Mouse (Mus musculus) MEL-GATA-1-ER (cell line): Measurements from ENCODE around the gene Scgb1c1.
"Not testable (repeated sequence)": the region's sequence is repeated elsewhere in the genome, so short reads cannot be mapped to it uniquely, and the experiment has no call there.

ENCODE experiments used
- DNase-seq: peaks from one replicate; pipeline ENCODE4 v3.0.0-alpha.2; 2012; ENCODE audit warnings: low read depth; ENCODE audit errors: extremely low read depth

Scgb1c1 gene

GRCm38 (mm10) chr7:140879355-140879754 lies 34.0 kb downstream of the Scgb1c1 start:
- DNase-seq: no peak

GRCm38 (mm10) chr7:140880419-140880818 lies 35.1 kb downstream of the Scgb1c1 start:
- no peak for DNase-seq

GRCm38 (mm10) chr7:140880865-140881515 lies 35.6 kb downstream of the Scgb1c1 start:
- no peak for DNase-seq

- DNase-seq: peak; percentile 89
These were observed 36.5 kb downstream of the Scgb1c1 start, which contains the start of the genes Psmd13 and Sirt3 for GRCm38 (mm10) chr7:140881696-140882468. Psmd13 (plus strand) TSS chr7:140881968. Sirt3 (minus strand) TSS chr7:140882309.

- no peak for DNase-seq
These were observed 37.1 kb downstream of the Scgb1c1 start for GRCm38 (mm10) chr7:140882469-140882803.

GRCm38 (mm10) chr7:140890636-140891035 lies 45.3 kb downstream of the Scgb1c1 start:
- not testable (repeated sequence) for DNase-seq

- DNase-seq: no peak
These were observed 48.7 kb downstream of the Scgb1c1 start for GRCm38 (mm10) chr7:140894031-140894430.

GRCm38 (mm10) chr7:140894611-140895010 lies 49.3 kb downstream of the Scgb1c1 start:
- DNase-seq: no peak
